Mouse (Mus musculus) bone marrow, adult 2 months (tissue): ENCODE data around the gene Slbp. TPM values are rescaled to one million over a fixed set of nuclear protein-coding genes. Genes with fewer than 3 reads are reported as not detected.

ENCODE experiments used
- H3K27ac ChIP-seq: fragments of 200-500 bp; 2 replicates; pipeline ENCODE4 v1.5.1; 2012; ENCODE audit warnings: low read depth, mild to moderate bottlenecking, control low read depth, inconsistent platforms, low read length; ENCODE audit not compliant: control insufficient read depth, poor library complexity, insufficient read depth
- H3K4me1 ChIP-seq: fragments of 200-500 bp; 2 replicates; pipeline ENCODE4 v1.6.1; 2011; ENCODE audit warnings: low read length; ENCODE audit not compliant: control insufficient read depth, insufficient read depth
- H3K4me3 ChIP-seq: fragments of 200-500 bp; replicated peaks from 2 replicates; pipeline ENCODE3; 2011; ENCODE audit warnings: mild to moderate bottlenecking, low read depth, low read length, control low read depth; ENCODE audit not compliant: control insufficient read depth
- CTCF ChIP-seq: fragments of 200-500 bp; IDR thresholded peaks from 2 replicates; pipeline ENCODE4 v1.5.1; 2011; ENCODE audit warnings: low read length, control low read depth; ENCODE audit not compliant: control insufficient read depth, insufficient read depth
- POLR2A ChIP-seq: fragments of 200-500 bp; IDR thresholded peaks from 2 replicates; pipeline ENCODE4 v1.6.1; 2011; ENCODE audit warnings: low read depth, mild to moderate bottlenecking, control low read depth, low read length, borderline replicate concordance; ENCODE audit not compliant: control insufficient read depth
- WGBS: fragments of 180-500 bp; shearing (Covaris S2); methylation state at CpG from one replicate; pipeline ENCODE4 v1.1.7; 2018; 5-methylcytosine and 5-hydroxymethylcytosine counted together
- polyA plus RNA-seq: library from polyadenylated mRNA; stranded (reverse); fragments of >200 nt; gene quantifications from 2 replicates; pipeline ENCODE4 v1.2.4, GENCODE M21; 2011; ENCODE audit warnings: low replicate concordance; ENCODE audit not compliant: missing spikeins, insufficient read depth, insufficient read length

Slbp gene
- polyA plus RNA-seq, 1 experiment = 194 TPM

- no peak overlapping the region for H3K27ac ChIP-seq
- no peak for TF ChIP-seq POLR2A
- TF ChIP-seq CTCF = no peak
- no peaks in the 10 kb centered on the region for H3K4me1 ChIP-seq
- WGBS = 93% methylated on average over 15 of the region's 15 CpGs
- H3K4me3 ChIP-seq = no peak overlapping the region
These were observed 44.9 kb downstream of the Slbp start for GRCm38 (mm10) chr5:33607434-33607833.

- TF ChIP-seq POLR2A (no peak), CTCF (no peak)
- 88% methylated on average over 7 of the region's 7 CpGs for WGBS
- Histone ChIP-seq H3K4me1 (no peaks in the 10 kb centered on the region), H3K27ac (no peak overlapping the region), H3K4me3 (no peak overlapping the region)
These were observed 45.7 kb downstream of the Slbp start for GRCm38 (mm10) chr5:33606631-33607030.

GRCm38 (mm10) chr5:33605314-33605713, 47.1 kb downstream of the Slbp start:
- H3K27ac ChIP-seq = no peak overlapping the region
- no peak overlapping the region for H3K4me3 ChIP-seq
- TF ChIP-seq POLR2A = no peak
- no peak for TF ChIP-seq CTCF
- H3K4me1 ChIP-seq = no peaks in the 10 kb centered on the region
- 85% methylated on average over 5 of the region's 5 CpGs for WGBS

- Histone ChIP-seq H3K4me3 (no peak overlapping the region), H3K4me1 (no peaks in the 10 kb centered on the region), H3K27ac (no peak overlapping the region)
- TF ChIP-seq POLR2A (no peak), CTCF (0 out of 2 replicates have a peak, but pooled peaks have one; percentile 29)
- WGBS = 54% methylated on average over 2 of the region's 2 CpGs
These were observed 58.8 kb downstream of the Slbp start for GRCm38 (mm10) chr5:33593620-33594019.

GRCm38 (mm10) chr5:33589221-33589888, 63.0 kb downstream of the Slbp start:
- WGBS = 63% methylated on average over 5 of the region's 5 CpGs
- H3K4me1 ChIP-seq = no peaks in the 10 kb centered on the region
- no peak overlapping the region for H3K27ac ChIP-seq
- no peak overlapping the region for H3K4me3 ChIP-seq
- TF ChIP-seq CTCF = peak; percentile 97
- no peak for TF ChIP-seq POLR2A

GRCm38 (mm10) chr5:33588066-33588465, 64.3 kb downstream of the Slbp start:
- WGBS = 71% methylated on average over 3 of the region's 3 CpGs
- H3K4me1 ChIP-seq = no peaks in the 10 kb centered on the region
- TF ChIP-seq CTCF = no peak
- no peak for TF ChIP-seq POLR2A
- no peak overlapping the region for H3K4me3 ChIP-seq
- no peak overlapping the region for H3K27ac ChIP-seq

GRCm38 (mm10) chr5:33587498-33588058, 64.8 kb downstream of the Slbp start:
- TF ChIP-seq CTCF (no peak), POLR2A (no peak)
- H3K27ac ChIP-seq = no peak overlapping the region
- WGBS = 84% methylated on average over 18 of the region's 18 CpGs
- H3K4me3 ChIP-seq = no peak overlapping the region
- H3K4me1 ChIP-seq = no peaks in the 10 kb centered on the region

Other genes starting within 250 kb of the Slbp start
- gene Nkx1-1, start 218.6 kb downstream of the Slbp start, polyA plus RNA-seq = not detected in 2 replicates
- 6.6 and 11.1 TPM in 2 replicates for gene Fam53a, start 22.9 kb downstream of the Slbp start, polyA plus RNA-seq
- not detected in 2 replicates for gene Gm9903, start 22.6 kb downstream of the Slbp start, polyA plus RNA-seq
- gene Tacc3, start 5.6 kb upstream of the Slbp start, polyA plus RNA-seq = 237 and 249 TPM in 2 replicates
- 8.4 and 9.7 TPM in 2 replicates for gene Tmem129, start 5.8 kb upstream of the Slbp start, polyA plus RNA-seq
- gene Fgfr3, start 69.1 kb upstream of the Slbp start, polyA plus RNA-seq = 1.6 TPM in 2 replicates
- 10.9 and 11.9 TPM in 2 replicates for gene Letm1, start 130.2 kb upstream of the Slbp start, polyA plus RNA-seq
- 28.9 and 43.4 TPM in 2 replicates for gene Nsd2, start 168.2 kb upstream of the Slbp start, polyA plus RNA-seq